Mouse (Mus musculus): ENCODE results near the gene Gpr157. TPM values are rescaled to one million over a fixed set of nuclear protein-coding genes. Genes with fewer than 3 reads are reported as not detected.

Gpr157 gene
- polyA plus RNA-seq, 1 experiment from 2014 or later: 0.23 TPM

DNA sequence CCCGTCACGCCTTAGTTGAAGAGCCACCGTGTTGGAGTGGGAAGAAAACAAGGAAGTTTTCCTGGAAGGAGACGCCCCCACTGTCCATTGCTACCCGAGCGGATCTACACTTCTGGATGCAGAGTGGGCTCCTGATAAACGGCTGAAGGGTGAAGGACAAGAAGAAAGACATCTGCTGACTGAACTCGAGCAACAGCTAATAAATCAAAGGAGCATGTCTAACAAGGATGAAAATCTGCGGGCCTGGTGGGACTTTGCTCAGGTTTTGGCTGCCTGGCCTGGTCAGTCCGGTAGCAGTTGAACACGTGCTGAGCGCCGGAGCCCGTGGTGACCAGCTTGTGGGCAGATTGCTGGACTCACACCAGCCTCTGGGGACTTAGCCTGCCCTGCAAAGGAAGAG lies 32.5 kb downstream of the Gpr157 start:
- Histone ChIP-seq H3K4me3 (no peak overlapping the region), H3K27me3 (no peaks in the 10 kb centered on the region), H3K4me2 (replicated peaks) (peak overlapping the region; percentile 35; the same call in 1 of the 2 replicates), H3K27ac (replicated peaks) (no peak overlapping the region), H3K36me3 (no peaks in the 10 kb centered on the region), H3K4me1 (peaks cover 10% of the 10 kb centered on the region), H3K9ac (replicated peaks) (no peak overlapping the region), H3K9me3 (no peaks in the 10 kb centered on the region)
- ATAC-seq (replicated peaks): no peak
- WGBS: 71% methylated on average over 14 of the region's 14 CpGs

DNA sequence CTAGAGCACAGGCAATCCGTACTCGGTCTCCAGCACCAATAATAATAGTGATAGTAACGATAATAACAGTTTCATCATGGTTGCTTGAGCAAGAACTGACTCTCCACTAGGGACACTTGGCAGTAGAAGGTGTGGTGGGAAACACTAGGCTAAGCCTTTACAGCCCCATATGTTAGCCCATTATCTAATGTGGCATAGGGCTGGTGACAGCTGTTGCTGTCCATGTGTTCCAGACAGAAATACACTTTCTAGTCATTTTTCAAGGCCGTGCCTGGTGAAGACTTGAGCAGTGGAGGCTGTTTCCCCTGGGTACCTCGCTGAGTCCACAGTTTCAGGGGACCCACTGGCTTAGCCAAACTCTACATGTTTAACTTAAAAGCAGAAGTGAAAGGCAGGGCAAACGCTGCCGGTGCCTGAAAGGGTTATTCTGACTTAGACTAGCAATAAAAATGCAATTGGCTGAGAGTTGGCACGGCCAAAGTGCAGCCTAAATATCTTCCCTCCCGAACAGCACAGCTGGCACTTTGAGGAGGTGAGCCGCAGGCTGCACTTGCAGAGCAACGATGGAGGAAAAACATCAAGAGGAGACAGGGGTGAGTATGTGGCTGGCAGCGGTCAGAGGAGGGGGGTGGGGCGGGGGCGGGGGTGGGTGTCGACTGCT lies 33.1 kb downstream of the Gpr157 start:
- no peaks in the 10 kb centered on the region for H3K36me3 ChIP-seq
- no peak overlapping the region for H3K9ac ChIP-seq (replicated peaks)
- no peaks in the 10 kb centered on the region for H3K27me3 ChIP-seq
- H3K27ac ChIP-seq (replicated peaks): no peak overlapping the region
- H3K9me3 ChIP-seq: no peaks in the 10 kb centered on the region
- H3K4me1 ChIP-seq: peaks cover 10% of the 10 kb centered on the region
- no peak for ATAC-seq (replicated peaks)
- no peak overlapping the region for H3K4me3 ChIP-seq
- 54% methylated on average over 15 of the region's 15 CpGs for WGBS
- no peak overlapping the region for H3K4me2 ChIP-seq (replicated peaks)

DNA sequence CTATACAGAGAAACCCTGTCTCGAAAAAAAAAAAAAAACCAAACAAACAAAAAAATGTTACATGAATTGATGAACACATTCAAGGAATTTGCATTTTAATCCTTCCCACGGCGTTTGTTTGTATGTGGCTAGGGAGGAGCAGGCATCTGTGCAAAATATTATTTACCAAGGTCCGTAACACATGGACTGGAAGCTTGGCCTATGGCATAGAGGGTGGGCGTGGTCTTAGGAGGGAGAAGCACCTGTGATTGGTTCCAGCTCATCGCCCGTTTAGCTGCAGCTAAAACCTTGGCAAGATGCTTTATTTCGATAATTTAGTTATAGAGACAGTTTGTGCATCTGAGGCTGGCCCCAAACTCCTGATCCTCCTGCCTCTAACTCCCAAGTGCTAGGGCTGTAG lies 34.3 kb downstream of the Gpr157 start:
- WGBS: 76% methylated on average over 8 of the region's 8 CpGs
- H3K9me3 ChIP-seq: no peaks in the 10 kb centered on the region
- no peak overlapping the region for H3K27ac ChIP-seq (replicated peaks)
- no peaks in the 10 kb centered on the region for H3K27me3 ChIP-seq
- H3K9ac ChIP-seq (replicated peaks): no peak overlapping the region
- ATAC-seq (replicated peaks): no peak
- peaks cover 10% of the 10 kb centered on the region for H3K4me1 ChIP-seq
- H3K4me3 ChIP-seq: no peak overlapping the region
- H3K4me2 ChIP-seq (replicated peaks): no peak overlapping the region
- H3K36me3 ChIP-seq: no peaks in the 10 kb centered on the region

- Histone ChIP-seq H3K27me3 (no peaks in the 10 kb centered on the region), H3K27ac (replicated peaks) (no peak overlapping the region), H3K4me3 (no peak overlapping the region), H3K36me3 (no peaks in the 10 kb centered on the region), H3K9ac (replicated peaks) (no peak overlapping the region), H3K9me3 (no peaks in the 10 kb centered on the region), H3K4me2 (replicated peaks) (no peak overlapping the region), H3K4me1 (peaks cover 10% of the 10 kb centered on the region)
- whole genome bisulfite sequencing: 71% methylated on average over 3 of the region's 3 CpGs
- no peak for ATAC-seq (replicated peaks)
Observed at GRCm38 (mm10) chr4:150122476-150122875, 35.3 kb downstream of the Gpr157 start.

DNA sequence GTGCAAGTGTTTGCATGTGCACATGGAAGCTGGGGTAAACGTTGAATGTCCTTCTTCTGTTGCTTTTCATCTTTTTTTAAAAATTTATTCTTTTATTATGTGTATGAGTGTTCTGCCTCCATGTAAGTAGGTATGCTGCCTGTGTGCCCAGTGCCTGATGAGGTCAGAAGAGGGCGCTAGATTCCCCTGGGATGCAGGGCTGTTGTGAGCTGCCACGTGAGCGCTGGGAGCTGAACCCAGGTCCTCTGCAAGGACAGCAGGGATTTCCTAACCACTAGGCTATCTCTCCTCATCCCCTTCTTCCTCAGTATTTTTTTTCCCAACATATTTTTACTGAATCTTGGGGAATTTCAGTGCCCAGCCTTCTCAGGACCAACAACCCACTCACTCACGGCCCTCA lies 39.2 kb downstream of the Gpr157 start:
- Histone ChIP-seq H3K36me3 (no peaks in the 10 kb centered on the region), H3K27me3 (no peaks in the 10 kb centered on the region), H3K4me1 (no peaks in the 10 kb centered on the region), H3K9me3 (no peaks in the 10 kb centered on the region), H3K4me2 (replicated peaks) (no peak overlapping the region), H3K4me3 (no peak overlapping the region), H3K27ac (replicated peaks) (no peak overlapping the region), H3K9ac (replicated peaks) (no peak overlapping the region)
- ATAC-seq (replicated peaks): no peak
- WGBS: 92% methylated on average over 5 of the region's 5 CpGs

DNA sequence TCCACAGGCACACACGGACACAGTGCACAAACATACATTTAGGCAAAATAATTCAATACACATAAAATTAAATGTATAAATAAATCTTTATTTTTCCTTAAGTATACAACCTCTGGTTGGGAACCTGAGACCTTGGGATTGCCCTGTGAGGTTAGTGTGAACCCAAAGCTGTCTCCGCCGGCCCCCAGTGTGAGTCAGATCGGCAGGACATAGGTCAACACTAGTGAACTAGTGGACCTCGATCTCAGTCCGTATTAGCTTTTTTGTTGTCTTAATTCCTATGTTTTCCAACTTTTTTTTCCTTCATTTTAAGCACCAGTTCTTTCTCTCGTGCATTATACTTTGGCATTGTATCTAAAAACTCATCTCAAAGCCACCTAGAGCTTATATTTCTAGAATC lies 40.7 kb downstream of the Gpr157 start:
- no peaks in the 10 kb centered on the region for H3K36me3 ChIP-seq
- H3K9ac ChIP-seq (replicated peaks): no peak overlapping the region
- no peak overlapping the region for H3K27ac ChIP-seq (replicated peaks)
- no peaks in the 10 kb centered on the region for H3K4me1 ChIP-seq
- no peaks in the 10 kb centered on the region for H3K27me3 ChIP-seq
- 94% methylated on average over 7 of the region's 7 CpGs for WGBS
- no peak overlapping the region for H3K4me3 ChIP-seq
- ATAC-seq (replicated peaks): no peak
- no peaks in the 10 kb centered on the region for H3K9me3 ChIP-seq
- no peak overlapping the region for H3K4me2 ChIP-seq (replicated peaks)

DNA sequence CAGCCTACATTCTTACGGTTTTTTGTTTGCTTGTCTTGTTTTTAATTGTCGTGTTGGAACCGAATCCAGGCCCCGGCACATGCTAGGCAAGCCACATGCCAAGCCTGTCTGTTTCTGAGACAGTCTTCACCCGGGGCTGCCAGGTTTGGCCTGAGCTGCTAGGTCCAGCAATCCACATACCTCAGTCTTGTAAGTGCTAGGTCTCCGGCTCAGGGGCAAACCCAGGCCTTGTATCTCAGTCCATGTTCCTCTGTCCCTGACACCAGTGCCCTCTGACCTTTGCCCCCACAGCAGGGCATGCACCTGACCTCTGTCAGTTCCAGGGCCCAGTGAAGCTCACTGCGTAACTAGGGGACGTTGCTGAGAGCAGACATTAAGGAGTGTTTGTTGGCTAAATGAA lies 41.4 kb downstream of the Gpr157 start:
- Histone ChIP-seq H3K9me3 (no peaks in the 10 kb centered on the region), H3K9ac (replicated peaks) (no peak overlapping the region), H3K27me3 (no peaks in the 10 kb centered on the region), H3K36me3 (no peaks in the 10 kb centered on the region), H3K4me3 (no peak overlapping the region), H3K27ac (replicated peaks) (no peak overlapping the region), H3K4me2 (replicated peaks) (no peak overlapping the region), H3K4me1 (no peaks in the 10 kb centered on the region)
- 59% methylated on average over 8 of the region's 8 CpGs for WGBS
- no peak for ATAC-seq (replicated peaks)

GRCm38 (mm10) chr4:150130661-150131060 lies 43.5 kb downstream of the Gpr157 start:
- Histone ChIP-seq H3K4me3 (no peak overlapping the region), H3K27me3 (no peaks in the 10 kb centered on the region), H3K27ac (replicated peaks) (no peak overlapping the region), H3K4me1 (no peaks in the 10 kb centered on the region), H3K9me3 (no peaks in the 10 kb centered on the region), H3K36me3 (no peaks in the 10 kb centered on the region), H3K4me2 (replicated peaks) (no peak overlapping the region), H3K9ac (replicated peaks) (no peak overlapping the region)
- 22% methylated on average over 2 of the region's 2 CpGs for WGBS
- ATAC-seq (replicated peaks): no peak

DNA sequence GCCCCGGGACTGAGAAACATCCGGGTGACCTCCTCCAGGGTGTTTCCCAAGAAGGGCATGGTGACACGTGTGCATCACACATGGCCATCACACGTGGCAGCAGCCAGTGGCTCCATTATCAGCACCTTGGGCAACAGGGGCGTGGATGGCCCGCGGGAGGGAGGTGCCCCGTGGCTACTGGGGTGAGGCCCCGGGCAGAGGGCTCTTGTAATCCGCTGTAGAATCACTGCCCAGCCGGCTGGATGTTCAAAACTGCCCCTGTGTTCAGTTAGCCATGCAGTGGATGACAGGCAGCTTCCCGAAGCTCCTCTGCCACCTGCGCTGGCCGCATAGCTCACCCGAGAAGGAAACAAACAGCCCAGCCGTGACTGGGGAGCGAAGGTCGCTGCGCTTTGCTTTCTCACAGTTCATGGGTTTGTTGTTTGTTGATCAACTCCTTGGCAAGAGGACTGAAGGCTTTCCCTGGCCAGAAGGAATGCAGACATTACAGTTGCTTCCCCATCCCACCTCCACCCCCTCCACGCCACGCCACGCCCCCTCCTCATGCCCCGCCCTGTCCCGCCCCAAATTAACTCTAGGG lies 45.6 kb downstream of the Gpr157 start:
- ATAC-seq (replicated peaks): no peak
- no peak overlapping the region for H3K4me2 ChIP-seq (replicated peaks)
- H3K27ac ChIP-seq (replicated peaks): no peak overlapping the region
- H3K4me1 ChIP-seq: peaks cover under 1% of the 10 kb centered on the region
- no peaks in the 10 kb centered on the region for H3K27me3 ChIP-seq
- no peak overlapping the region for H3K9ac ChIP-seq (replicated peaks)
- H3K9me3 ChIP-seq: no peaks in the 10 kb centered on the region
- no peak overlapping the region for H3K4me3 ChIP-seq
- H3K36me3 ChIP-seq: no peaks in the 10 kb centered on the region
- 36% methylated on average over 24 of the region's 24 CpGs for WGBS

DNA sequence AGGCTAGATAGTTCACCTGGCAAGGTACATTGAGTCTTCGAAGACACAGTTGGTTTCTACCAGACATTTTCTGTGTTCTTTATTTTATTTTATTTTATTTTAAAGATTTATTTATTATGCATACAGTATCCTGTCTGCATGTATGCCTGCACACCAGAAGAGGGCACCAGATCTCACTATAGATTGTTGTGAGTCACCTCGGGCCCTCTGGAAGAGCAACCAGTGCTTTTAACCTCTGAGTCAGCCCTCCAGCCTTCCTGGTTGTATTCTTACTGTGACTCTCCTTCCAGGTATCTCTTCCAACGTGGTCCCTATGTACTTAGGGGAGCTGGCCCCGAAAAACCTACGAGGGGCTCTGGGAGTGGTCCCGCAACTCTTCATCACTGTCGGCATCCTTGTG lies 48.1 kb downstream of the Gpr157 start:
- Histone ChIP-seq H3K4me2 (replicated peaks) (no peak overlapping the region), H3K36me3 (no peaks in the 10 kb centered on the region), H3K4me1 (peaks cover 9% of the 10 kb centered on the region), H3K27me3 (no peaks in the 10 kb centered on the region), H3K9ac (replicated peaks) (no peak overlapping the region), H3K9me3 (no peaks in the 10 kb centered on the region), H3K27ac (replicated peaks) (no peak overlapping the region), H3K4me3 (no peak overlapping the region)
- WGBS: 91% methylated on average over 7 of the region's 7 CpGs
- no peak for ATAC-seq (replicated peaks)

GRCm38 (mm10) chr4:150136693-150137092 lies 49.5 kb downstream of the Gpr157 start:
- peak; percentile 31; the same call in 1 of the 2 replicates for ATAC-seq (replicated peaks)
- Histone ChIP-seq H3K36me3 (no peaks in the 10 kb centered on the region), H3K4me3 (no peak overlapping the region), H3K27me3 (no peaks in the 10 kb centered on the region), H3K27ac (replicated peaks) (no peak overlapping the region), H3K4me2 (replicated peaks) (no peak overlapping the region), H3K4me1 (peaks cover 9% of the 10 kb centered on the region), H3K9ac (replicated peaks) (no peak overlapping the region), H3K9me3 (no peaks in the 10 kb centered on the region)
- 5% methylated on average over 10 of the region's 10 CpGs for WGBS

- H3K4me1 ChIP-seq: peaks cover 9% of the 10 kb centered on the region
- no peaks in the 10 kb centered on the region for H3K27me3 ChIP-seq
- no peak overlapping the region for H3K4me3 ChIP-seq
- no peaks in the 10 kb centered on the region for H3K9me3 ChIP-seq
- H3K4me2 ChIP-seq (replicated peaks): no peak overlapping the region
- no peak overlapping the region for H3K27ac ChIP-seq (replicated peaks)
- H3K9ac ChIP-seq (replicated peaks): no peak overlapping the region
- H3K36me3 ChIP-seq: no peaks in the 10 kb centered on the region
- WGBS: 85% methylated on average over 7 of the region's 7 CpGs
- no peak for ATAC-seq (replicated peaks)
Observed at GRCm38 (mm10) chr4:150137368-150138083, 50.4 kb downstream of the Gpr157 start.

All from forebrain, embryonic 15.5 days (tissue).